Mouse (Mus musculus) brain, adult 10 weeks (tissue): ENCODE data around the gene Sbno2. TPM values are rescaled to one million over a fixed set of nuclear protein-coding genes. Genes with fewer than 3 reads are reported as not detected.

Experiments used
- polyA plus RNA-seq: library from polyadenylated mRNA; stranded (reverse); fragments of 350-450 nt; fragmentation: Illumina TruSeq; extraction: RNeasy Lipid Tissue Mini Kit (QIAGEN cat#74804); gene quantifications from one replicate; pipeline ENCODE4 v1.2.3, GENCODE M21; 2015; ENCODE audit warnings: low read depth, low replicate concordance

Gene Sbno2
- polyA plus RNA-seq: 11.7 TPM

GRCm38 (mm10) chr10:80105460-80105859, at the start of gene Sbno2:
Gene Sbno2 (minus strand): TSS chr10:80105571.

GRCm38 (mm10) chr10:80147719-80148601, 42.6 kb upstream of the Sbno2 start, which contains the start of gene Midn:
Gene Midn (plus strand): TSS chr10:80148272.

GRCm38 (mm10) chr10:80140666-80141035, 35.3 kb upstream of the Sbno2 start, which contains the start of gene Cbarp:
Gene Cbarp (minus strand): TSS chr10:80140835.

GRCm38 (mm10) chr10:80138553-80139438, 33.4 kb upstream of the Sbno2 start, which contains the start of gene Atp5d:
Gene Atp5d (plus strand): TSS chr10:80138632.

GRCm38 (mm10) chr10:80115290-80115943, 10.0 kb upstream of the Sbno2 start, which contains the start of gene Stk11:
Gene Stk11 (plus strand): TSS chr10:80115803.

GRCm38 (mm10) chr10:80047041-80047565, 58.3 kb downstream of the Sbno2 start, which contains the start of gene Gpx4:
Gene Gpx4 (plus strand): TSS chr10:80047166.

GRCm38 (mm10) chr10:80039559-80039979, 65.8 kb downstream of the Sbno2 start, which contains the start of gene Polr2e:
Gene Polr2e (minus strand): TSS chr10:80039795.

GRCm38 (mm10) chr10:80016511-80016910, 88.9 kb downstream of the Sbno2 start, which contains the start of gene Arhgap45:
Gene Arhgap45 (plus strand): TSS chr10:80016653.

Other genes starting within 250 kb of the Sbno2 start
- 3.6 TPM for gene Prtn3, start 231.1 kb downstream of the Sbno2 start, polyA plus RNA-seq
- 49.3 TPM for gene Plppr3, start 230.9 kb downstream of the Sbno2 start, polyA plus RNA-seq
- gene Elane, start 219.3 kb downstream of the Sbno2 start, polyA plus RNA-seq: not detected
- gene Cfd, start 214.7 kb downstream of the Sbno2 start, polyA plus RNA-seq: not detected
- gene Med16, start 196.6 kb downstream of the Sbno2 start, polyA plus RNA-seq: 32.0 TPM
- gene Gm26602, start 194.7 kb downstream of the Sbno2 start, polyA plus RNA-seq: not detected
- gene Kiss1r, start 188.6 kb downstream of the Sbno2 start, polyA plus RNA-seq: 4.0 TPM
- 241 TPM for gene R3hdm4, start 184.4 kb downstream of the Sbno2 start, polyA plus RNA-seq
- gene Arid3a, start 178.5 kb downstream of the Sbno2 start, polyA plus RNA-seq: 2.3 TPM
- gene Wdr18, start 145.4 kb downstream of the Sbno2 start, polyA plus RNA-seq: 34.3 TPM
- gene Grin3b, start 134.9 kb downstream of the Sbno2 start, polyA plus RNA-seq: not detected
- gene Tmem259, start 121.2 kb downstream of the Sbno2 start, polyA plus RNA-seq: 89.3 TPM
- gene Cnn2, start 117.0 kb downstream of the Sbno2 start, polyA plus RNA-seq: 6.4 TPM
- gene Abca7, start 109.1 kb downstream of the Sbno2 start, polyA plus RNA-seq: 8.2 TPM
- gene Arhgap45, start 88.9 kb downstream of the Sbno2 start, polyA plus RNA-seq: 3.5 TPM
- 134 TPM for gene Polr2e, start 65.8 kb downstream of the Sbno2 start, polyA plus RNA-seq
- gene Gpx4, start 58.4 kb downstream of the Sbno2 start, polyA plus RNA-seq: 889 TPM
- 71.6 TPM for gene Stk11, start 10.2 kb upstream of the Sbno2 start, polyA plus RNA-seq
- gene Atp5d, start 33.1 kb upstream of the Sbno2 start, polyA plus RNA-seq: 443 TPM
- gene Cbarp, start 35.3 kb upstream of the Sbno2 start, polyA plus RNA-seq: 231 TPM
- gene Midn, start 42.7 kb upstream of the Sbno2 start, polyA plus RNA-seq: 29.1 TPM
- 124 TPM for gene Cirbp, start 60.4 kb upstream of the Sbno2 start, polyA plus RNA-seq
- 10.3 TPM for gene 1600002K03Rik, start 67.4 kb upstream of the Sbno2 start, polyA plus RNA-seq
- 4.6 TPM for gene Efna2, start 73.9 kb upstream of the Sbno2 start, polyA plus RNA-seq
- gene Mum1, start 120.9 kb upstream of the Sbno2 start, polyA plus RNA-seq: 25.9 TPM
- gene Ndufs7, start 143.6 kb upstream of the Sbno2 start, polyA plus RNA-seq: 264 TPM
- 26.5 TPM for gene Gamt, start 155.4 kb upstream of the Sbno2 start, polyA plus RNA-seq
- 59.3 TPM for gene Dazap1, start 155.9 kb upstream of the Sbno2 start, polyA plus RNA-seq
- 2,153 TPM for gene Rps15, start 186.9 kb upstream of the Sbno2 start, polyA plus RNA-seq
- 48.2 TPM for gene Apc2, start 190.4 kb upstream of the Sbno2 start, polyA plus RNA-seq
- 50.9 TPM for gene 2310011J03Rik, start 215.0 kb upstream of the Sbno2 start, polyA plus RNA-seq
- gene Pcsk4, start 223.9 kb upstream of the Sbno2 start, polyA plus RNA-seq: 5.7 TPM
- 6.6 TPM for gene Reep6, start 224.4 kb upstream of the Sbno2 start, polyA plus RNA-seq
- 3.8 TPM for gene Adamtsl5, start 242.8 kb upstream of the Sbno2 start, polyA plus RNA-seq